Mouse (Mus musculus) cerebral cortex, adult 2 months (tissue): ENCODE measurements around the gene Syt7.

Experiments used
- WGBS: fragments of 180-500 bp; shearing (Covaris S2); methylation state at CpG from one replicate; pipeline ENCODE4 v1.1.7; 2018; 5-methylcytosine and 5-hydroxymethylcytosine counted together

Gene Syt7

DNA sequence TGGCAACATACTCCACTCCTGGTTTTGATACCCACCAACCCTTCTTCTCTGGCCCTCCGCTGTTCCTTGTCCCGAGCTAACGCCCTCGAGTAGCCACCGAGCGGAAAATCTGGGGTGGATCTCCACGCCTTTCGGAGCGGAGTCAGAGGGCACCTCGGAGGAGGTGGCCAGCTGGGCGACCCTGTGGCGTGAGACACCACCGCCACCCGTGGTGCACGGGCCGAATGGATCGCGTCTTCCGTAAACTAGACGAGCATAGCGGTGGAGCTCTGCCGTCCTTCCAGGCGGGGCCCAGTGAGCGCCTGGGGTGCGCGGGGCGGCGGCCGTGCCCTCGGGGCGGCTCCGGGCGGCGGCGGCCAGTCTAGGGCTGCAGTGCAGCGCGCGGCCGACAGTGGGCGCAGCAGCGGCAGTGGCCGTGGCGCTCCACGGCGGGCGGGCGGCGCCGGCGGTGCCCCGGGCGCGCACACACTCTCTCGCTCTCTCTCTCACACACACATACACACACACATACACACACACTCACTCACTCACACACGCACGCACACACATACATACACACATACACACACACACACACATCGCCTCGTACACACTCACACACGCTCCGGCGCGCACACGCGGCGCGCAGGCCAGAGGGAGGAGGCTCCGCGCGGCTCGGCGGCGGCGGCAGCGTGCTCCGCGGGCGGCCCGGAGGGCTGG lies at the start of gene Syt7:
Gene Syt7, plus strand, starts transcription at position 476 of the 699 bp plus-strand sequence.
- under 1% methylated on average over 75 of the region's 78 CpGs for WGBS

DNA sequence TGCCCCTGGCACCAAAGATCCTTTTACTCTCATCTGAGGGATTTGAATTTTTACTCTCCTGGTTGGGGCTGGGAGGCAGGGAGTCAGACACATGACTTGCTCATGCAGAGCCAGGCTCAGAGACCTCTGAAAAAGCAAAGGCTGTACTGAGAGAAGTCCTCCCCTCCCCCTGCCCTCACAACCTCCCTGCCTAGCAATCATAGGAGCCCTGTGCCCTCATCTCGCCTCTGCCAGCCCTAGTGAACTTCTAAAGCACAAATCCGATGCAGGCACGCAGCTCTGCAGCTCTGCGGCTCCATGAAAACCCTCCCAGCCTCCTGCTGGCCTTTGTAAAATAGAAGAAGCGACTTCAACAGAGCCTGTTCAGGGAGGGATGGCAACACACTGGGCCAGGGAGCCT lies 49.6 kb upstream of the Syt7 start:
- 44% methylated on average over 5 of the region's 5 CpGs for WGBS

- 55% methylated on average over 5 of the region's 5 CpGs for WGBS
Observed at GRCm38 (mm10) chr19:10340661-10341060, 48.2 kb upstream of the Syt7 start.

DNA sequence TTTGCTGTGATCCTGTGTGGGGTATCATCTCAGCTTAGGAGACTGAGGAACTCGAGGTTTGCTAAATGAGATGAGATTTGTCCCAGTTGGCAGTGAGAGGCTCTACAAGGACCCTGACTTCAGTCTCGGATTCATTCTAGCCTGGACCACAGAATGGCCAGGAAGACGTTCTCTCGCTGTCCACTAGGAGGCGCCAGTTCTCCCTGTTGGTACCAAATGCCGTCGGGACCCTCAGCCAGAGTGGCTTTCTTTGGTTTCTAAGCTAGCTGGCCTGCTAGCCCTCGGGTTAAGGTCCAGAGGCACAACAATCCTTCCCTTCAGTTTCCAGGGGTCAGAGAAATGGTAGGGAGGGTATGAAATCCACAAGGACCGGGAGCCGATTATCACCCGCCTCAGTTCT lies 47.7 kb upstream of the Syt7 start:
- 18% methylated on average over 11 of the region's 11 CpGs for WGBS

DNA sequence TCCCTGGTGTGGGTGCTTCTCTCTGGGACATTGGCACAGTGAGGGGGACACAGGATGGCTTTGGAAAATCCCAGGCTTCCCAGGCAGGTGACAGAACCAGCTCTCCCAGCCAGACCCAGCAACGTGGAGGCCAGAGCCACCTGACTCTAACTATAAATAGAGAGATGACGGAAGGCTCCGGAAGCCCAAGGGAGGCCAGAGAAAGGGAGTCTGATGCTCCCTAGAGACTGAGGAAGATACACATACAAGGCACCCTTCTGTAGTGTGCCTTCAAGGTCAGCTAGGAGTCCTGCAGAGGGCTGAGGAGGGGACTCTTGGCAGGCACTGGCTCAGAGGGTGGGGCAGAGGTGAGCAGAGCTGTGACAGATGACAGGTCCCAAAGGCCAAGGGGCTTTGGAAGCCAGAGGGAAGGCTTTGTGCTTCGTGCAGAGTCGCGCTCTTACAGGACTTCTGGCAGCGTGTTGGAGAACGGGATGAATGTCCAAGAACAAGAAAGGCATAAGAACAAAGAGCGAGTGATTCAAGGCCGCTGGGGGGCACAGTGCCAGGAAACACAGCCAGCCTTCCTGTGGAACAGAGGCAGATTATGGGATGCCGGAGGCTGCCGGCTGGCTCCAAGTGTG lies 47.0 kb upstream of the Syt7 start:
- 15% methylated on average over 12 of the region's 12 CpGs for WGBS

DNA sequence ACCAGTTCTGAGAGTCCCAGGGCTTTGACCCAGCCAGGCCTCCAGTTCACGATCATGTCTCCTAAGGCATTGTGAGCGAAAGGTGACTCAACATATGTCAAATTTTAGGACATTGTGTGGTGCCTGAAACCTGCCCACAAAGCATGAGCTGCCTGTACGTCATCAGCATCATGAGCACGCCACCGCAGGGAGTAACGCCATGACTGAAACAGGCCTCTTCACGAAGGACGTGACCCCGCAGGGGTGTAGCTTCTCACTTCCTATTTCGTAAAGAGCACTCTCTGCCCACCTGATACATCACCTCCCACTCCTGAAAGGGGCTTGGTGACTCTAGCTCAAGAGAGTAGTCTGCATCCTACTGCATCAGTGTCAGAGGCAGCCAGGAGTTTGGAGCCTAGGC lies 45.0 kb upstream of the Syt7 start:
- WGBS = 73% methylated on average over 10 of the region's 10 CpGs

DNA sequence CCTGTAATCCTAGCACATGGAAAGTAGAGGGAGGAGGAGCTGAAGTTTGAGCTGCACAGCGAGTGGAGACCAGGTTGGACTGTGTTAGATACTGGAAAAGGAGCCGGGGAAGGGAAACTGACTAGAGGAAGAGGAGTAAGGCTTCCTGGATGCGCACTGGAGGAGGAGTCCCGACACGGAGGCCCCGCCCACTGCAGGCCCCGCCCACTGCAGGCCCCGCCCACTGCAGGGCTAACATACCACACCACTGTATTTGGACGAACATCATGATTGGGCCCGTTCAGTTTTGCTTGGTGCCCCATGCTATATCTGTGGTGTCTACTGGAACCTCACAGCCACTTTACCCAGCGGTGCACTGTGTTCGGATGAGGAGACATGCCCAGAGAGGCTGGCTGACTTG lies 43.2 kb upstream of the Syt7 start:
- WGBS = 47% methylated on average over 12 of the region's 12 CpGs

GRCm38 (mm10) chr19:10347628-10348273 lies 41.1 kb upstream of the Syt7 start:
- WGBS = 77% methylated on average over 5 of the region's 5 CpGs

- 87% methylated on average over 7 of the region's 7 CpGs for whole genome bisulfite sequencing
Observed at GRCm38 (mm10) chr19:10352218-10352617, 36.7 kb upstream of the Syt7 start.

GRCm38 (mm10) chr19:10354830-10355229 lies 34.1 kb upstream of the Syt7 start:
- 69% methylated on average over 2 of the region's 2 CpGs for WGBS

- 51% methylated on average over 12 of the region's 12 CpGs for WGBS
Observed at GRCm38 (mm10) chr19:10356845-10357503, 31.9 kb upstream of the Syt7 start.

- WGBS = 89% methylated on average over 8 of the region's 8 CpGs
Observed at GRCm38 (mm10) chr19:10359105-10359946, 29.6 kb upstream of the Syt7 start.

- WGBS = 62% methylated on average over 6 of the region's 6 CpGs
Observed at GRCm38 (mm10) chr19:10362473-10363129, 26.3 kb upstream of the Syt7 start.

GRCm38 (mm10) chr19:10363869-10364268 lies 25.0 kb upstream of the Syt7 start:
- whole genome bisulfite sequencing = 63% methylated on average over 7 of the region's 7 CpGs

- WGBS = 68% methylated on average over 3 of the region's 3 CpGs
Observed at GRCm38 (mm10) chr19:10366116-10366845, 22.6 kb upstream of the Syt7 start.

DNA sequence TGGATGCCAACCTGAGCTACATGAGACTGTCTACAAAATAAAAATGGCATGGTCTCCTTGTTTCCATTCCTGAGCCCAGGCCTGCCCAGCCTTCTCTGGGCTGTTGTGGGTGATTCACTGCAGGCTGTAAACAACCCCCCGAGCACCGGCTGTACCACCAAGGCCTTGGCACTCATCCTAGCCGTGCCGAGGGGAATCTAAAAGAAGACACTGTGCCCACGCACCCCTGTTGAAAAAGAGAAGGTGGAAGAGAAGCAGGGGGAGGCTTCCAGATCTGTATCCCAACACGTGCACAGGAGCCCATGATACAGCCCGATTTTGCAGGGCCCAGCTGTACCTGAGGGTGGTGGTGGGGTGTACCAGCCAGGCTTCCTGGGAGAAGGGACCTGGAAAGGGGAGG lies 21.1 kb upstream of the Syt7 start:
- WGBS = 46% methylated on average over 7 of the region's 7 CpGs

DNA sequence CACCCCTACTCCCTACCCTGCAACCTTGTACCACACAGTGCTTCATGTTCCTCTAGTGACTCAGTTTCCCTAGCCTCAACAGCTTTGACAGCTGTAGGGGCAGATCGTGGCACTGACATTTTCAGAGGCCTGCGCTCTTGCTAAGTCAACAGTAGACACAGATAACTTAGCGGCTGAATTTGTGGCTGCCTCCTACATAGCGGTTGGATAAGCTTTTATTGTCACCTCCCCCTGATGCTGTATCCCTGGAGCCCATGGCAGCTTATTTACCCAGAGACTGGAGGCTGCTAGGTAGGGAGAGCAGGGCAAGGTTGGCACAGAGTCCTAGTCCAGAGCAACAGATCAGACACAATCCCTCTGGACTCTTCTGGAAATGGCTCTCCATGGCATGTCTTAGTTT lies 19.0 kb upstream of the Syt7 start:
- WGBS = 57% methylated on average over 4 of the region's 4 CpGs

GRCm38 (mm10) chr19:10373191-10373590 lies 15.7 kb upstream of the Syt7 start:
- WGBS = 84% methylated on average over 1 of the region's 1 CpGs

DNA sequence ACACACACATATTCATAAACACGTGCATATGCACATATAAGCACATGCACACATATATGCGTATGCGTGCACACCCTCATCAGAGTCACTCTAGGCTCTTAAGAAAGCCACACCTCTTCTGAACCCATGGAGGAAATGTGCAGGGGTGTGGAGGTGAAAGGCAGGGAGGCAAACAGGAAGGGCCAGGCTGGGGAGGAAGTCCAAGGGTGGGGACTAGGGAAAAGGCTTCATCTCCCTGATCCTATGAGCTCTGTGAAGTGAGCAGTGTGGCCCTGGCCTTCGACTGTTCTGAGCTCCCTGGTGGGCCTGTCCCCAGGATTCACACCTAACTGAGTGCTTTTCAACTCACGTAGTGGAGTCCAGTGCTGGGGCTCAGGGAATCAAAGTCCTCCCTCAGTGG lies 13.6 kb upstream of the Syt7 start:
- 79% methylated on average over 5 of the region's 5 CpGs for WGBS

- WGBS = 84% methylated on average over 5 of the region's 5 CpGs
Observed at GRCm38 (mm10) chr19:10379978-10380377, 8.9 kb upstream of the Syt7 start.
